Mouse (Mus musculus) limb, embryonic 11.5 days (tissue): Measurements from ENCODE around the gene Mtfp1. TPM values are rescaled to one million over a fixed set of nuclear protein-coding genes. Genes with fewer than 3 reads are reported as not detected.

Source experiments
- ATAC-seq: fragments of 200-750 bp; cut with Nextera tagmentation; 2 replicates; pipeline ENCODE4 v1.8.0; 2017; ENCODE audit warnings: low read depth; ENCODE audit not compliant: insufficient number of reproducible peaks, low FRiP score, low TSS enrichment
- DNase-seq: peaks from one replicate; pipeline ENCODE4 v3.0.0-alpha.2; 2015; ENCODE audit warnings: low spot score
- H3K27ac ChIP-seq: fragments of 300-500 bp; sonication (generic); replicated peaks from 2 replicates; pipeline ENCODE4 v1.5.1; 2014; ENCODE audit warnings: low read depth, mild to moderate bottlenecking, low read length
- H3K27me3 ChIP-seq: fragments of 300-500 bp; sonication (generic); 2 replicates; pipeline ENCODE4 v1.6.1; 2014; ENCODE audit warnings: mild to moderate bottlenecking, low read length, mixed read lengths; ENCODE audit not compliant: control insufficient read depth, insufficient read depth
- H3K36me3 ChIP-seq: fragments of 300-500 bp; sonication (generic); 2 replicates; pipeline ENCODE4 v1.6.1; 2014; ENCODE audit warnings: mild to moderate bottlenecking, low read length, moderate library complexity, mixed read lengths; ENCODE audit not compliant: control insufficient read depth, insufficient read depth
- H3K4me1 ChIP-seq: fragments of 300-500 bp; sonication (generic); 2 replicates; pipeline ENCODE4 v1.6.1; 2014; ENCODE audit warnings: low read length, mixed read lengths; ENCODE audit not compliant: control insufficient read depth, insufficient read depth
- H3K4me2 ChIP-seq: fragments of 300-500 bp; sonication (generic); 2 replicates; pipeline ENCODE4 v1.6.1; 2014; ENCODE audit warnings: low read depth, mild to moderate bottlenecking, moderate library complexity; ENCODE audit not compliant: severe bottlenecking
- H3K4me3 ChIP-seq: fragments of 300-500 bp; sonication (generic); 2 replicates; pipeline ENCODE4 v1.5.1; 2014; ENCODE audit warnings: low read depth, low read length
- H3K9ac ChIP-seq: fragments of 300-500 bp; sonication (generic); 2 replicates; pipeline ENCODE4 v1.6.1; 2014; ENCODE audit warnings: mild to moderate bottlenecking, low read length
- H3K9me3 ChIP-seq: fragments of 300-500 bp; sonication (generic); 2 replicates; pipeline ENCODE4 v1.6.1; 2016; ENCODE audit warnings: low read length; ENCODE audit not compliant: control insufficient read depth
- WGBS: fragments of 180-500 bp; shearing (Covaris S2); extraction: QIAGEN DNeasy Blood & Tissue Kit; methylation state at CpG from one replicate; pipeline ENCODE4 v1.1.7; 2014; 5-methylcytosine and 5-hydroxymethylcytosine counted together
- polyA plus RNA-seq: library from polyadenylated mRNA; unstranded; fragments of >200 nt; fragmentation: Nextera tagmentation; extraction: Ambion mirVana; gene quantifications from 2 replicates; pipeline ENCODE4 v1.2.1, GENCODE M21; 2014

Mtfp1 gene
- polyA plus RNA-seq, 1 experiment from 2014 or later, result 10.9 TPM

DNA sequence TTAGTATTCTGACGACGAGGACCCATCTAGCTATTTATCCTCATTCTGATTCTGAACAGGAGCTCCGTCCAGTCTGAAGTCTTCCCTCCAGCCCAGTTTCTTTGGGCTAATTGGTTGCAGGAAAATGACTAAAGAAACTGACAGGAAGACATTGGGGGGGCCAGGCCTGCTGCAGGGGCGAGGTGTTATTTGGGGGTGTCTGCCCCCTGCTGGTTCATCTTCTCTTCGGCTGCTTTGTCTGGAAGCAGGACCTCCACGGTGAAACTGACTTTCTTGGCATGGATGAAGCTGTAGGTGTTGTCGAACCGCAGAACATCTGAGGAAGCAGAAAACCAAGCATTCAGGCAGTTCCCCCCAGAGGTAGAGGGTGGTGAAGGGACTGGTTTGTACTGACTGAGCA lies 2.9 kb upstream of the Mtfp1 start:
- Histone ChIP-seq H3K4me3 (no peak overlapping the region), H3K9ac (no peak overlapping the region), H3K27me3 (no peaks in the 10 kb centered on the region), H3K36me3 (no peaks in the 10 kb centered on the region), H3K9me3 (no peaks in the 10 kb centered on the region), H3K27ac (no peak overlapping the region), H3K4me1 (peaks cover 15% of the 10 kb centered on the region), H3K4me2 (no peak overlapping the region)
- DNase-seq, result no peak
- ATAC-seq, result no peak
- whole genome bisulfite sequencing, result 69% methylated on average over 8 of the region's 8 CpGs

DNA sequence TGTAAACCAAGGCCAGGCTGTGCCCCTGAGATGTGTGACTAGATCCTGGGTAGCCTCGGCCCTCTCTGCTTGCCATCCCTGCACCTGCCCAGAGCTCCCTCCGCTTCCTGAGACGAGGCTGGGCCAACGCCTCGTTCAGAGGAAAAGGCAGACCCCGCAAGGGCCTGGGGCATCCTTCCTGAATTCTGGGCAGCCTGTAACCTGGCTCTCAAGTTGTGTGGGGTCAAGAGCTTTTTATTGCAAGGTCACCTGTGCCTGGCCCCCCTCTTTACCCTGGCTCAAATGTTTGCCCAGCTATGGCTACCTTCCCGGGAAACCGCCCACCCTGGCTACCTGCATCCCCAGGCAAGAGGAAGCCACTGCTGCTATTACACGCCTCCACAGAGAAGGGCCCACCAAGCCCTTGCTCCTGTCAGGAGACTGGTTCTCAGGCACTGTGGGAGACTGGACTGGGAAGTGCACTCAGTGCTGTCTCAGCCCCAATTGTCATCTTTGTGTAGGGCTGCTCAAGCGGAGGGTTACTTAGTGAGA lies 1.9 kb upstream of the Mtfp1 start:
- Histone ChIP-seq H3K36me3 (no peaks in the 10 kb centered on the region; the same call in 1 of the 2 replicates), H3K27ac (peak overlapping the region; percentile 0; the same call in 1 of the 2 replicates), H3K4me2 (peak overlapping the region; percentile 72), H3K9me3 (no peaks in the 10 kb centered on the region), H3K4me1 (peaks cover 15% of the 10 kb centered on the region), H3K27me3 (no peaks in the 10 kb centered on the region), H3K4me3 (peak overlapping the region; percentile 49), H3K9ac (peak overlapping the region; percentile 52)
- WGBS, result 34% methylated on average over 10 of the region's 10 CpGs
- ATAC-seq, result peak; percentile 23; the same call in 1 of the 2 replicates
- no peak for DNase-seq

DNA sequence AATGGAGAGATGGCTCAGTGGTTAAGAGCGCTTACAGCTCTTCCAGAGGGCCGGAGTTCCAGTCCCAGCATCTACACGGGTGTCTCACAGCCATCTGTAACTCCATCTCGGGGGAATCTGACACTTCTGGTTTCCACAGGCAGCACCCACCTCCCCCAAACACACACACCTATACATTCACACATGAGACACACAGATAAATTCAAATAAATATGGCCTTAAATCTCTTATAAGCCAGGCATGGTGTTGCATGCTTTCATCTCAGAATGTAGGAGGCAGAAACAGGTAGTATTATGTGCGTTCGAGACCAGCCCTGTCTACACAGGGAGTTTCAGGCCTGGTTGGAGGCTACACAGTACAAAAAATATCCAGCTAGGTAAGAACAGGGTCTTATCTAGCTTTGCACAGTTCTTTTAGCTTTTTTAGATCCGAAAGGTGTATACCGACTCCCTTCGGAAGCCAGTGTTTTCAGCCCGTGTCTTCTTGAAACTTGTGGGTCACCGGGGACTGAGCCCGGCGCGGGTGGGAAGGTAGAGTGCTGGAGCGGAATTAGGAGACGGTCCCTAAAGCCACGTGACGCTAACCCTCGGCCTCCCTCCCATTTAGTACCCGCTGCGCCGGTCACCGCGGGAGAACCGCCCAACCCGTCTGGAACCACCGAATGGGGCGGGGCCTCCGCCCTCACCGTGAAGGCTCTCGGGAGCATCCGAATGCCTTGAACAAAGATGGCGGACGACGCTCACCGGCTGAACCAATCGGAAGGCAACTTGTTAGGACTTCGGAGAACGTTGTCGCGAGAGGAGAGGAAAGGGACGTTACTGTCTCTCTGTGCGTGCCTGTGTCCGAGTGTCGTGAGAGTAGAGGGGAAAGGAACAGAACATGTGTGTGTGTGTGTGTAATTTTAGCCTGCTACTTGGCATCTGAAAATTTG lies 1.1 kb upstream of the Mtfp1 start:
- DNase-seq, result peak; percentile 97
- H3K9ac ChIP-seq, result peak overlapping the region; percentile 55
- H3K4me3 ChIP-seq, result peak overlapping the region; percentile 49
- peak overlapping the region; percentile 67 for H3K27ac ChIP-seq
- WGBS, result 3% methylated on average over 45 of the region's 45 CpGs
- peaks cover 15% of the 10 kb centered on the region for H3K4me1 ChIP-seq
- H3K36me3 ChIP-seq, result peaks cover 5% of the 10 kb centered on the region
- peak; percentile 91 for ATAC-seq
- H3K9me3 ChIP-seq, result no peaks in the 10 kb centered on the region
- peak overlapping the region; percentile 72 for H3K4me2 ChIP-seq
- H3K27me3 ChIP-seq, result no peaks in the 10 kb centered on the region

DNA sequence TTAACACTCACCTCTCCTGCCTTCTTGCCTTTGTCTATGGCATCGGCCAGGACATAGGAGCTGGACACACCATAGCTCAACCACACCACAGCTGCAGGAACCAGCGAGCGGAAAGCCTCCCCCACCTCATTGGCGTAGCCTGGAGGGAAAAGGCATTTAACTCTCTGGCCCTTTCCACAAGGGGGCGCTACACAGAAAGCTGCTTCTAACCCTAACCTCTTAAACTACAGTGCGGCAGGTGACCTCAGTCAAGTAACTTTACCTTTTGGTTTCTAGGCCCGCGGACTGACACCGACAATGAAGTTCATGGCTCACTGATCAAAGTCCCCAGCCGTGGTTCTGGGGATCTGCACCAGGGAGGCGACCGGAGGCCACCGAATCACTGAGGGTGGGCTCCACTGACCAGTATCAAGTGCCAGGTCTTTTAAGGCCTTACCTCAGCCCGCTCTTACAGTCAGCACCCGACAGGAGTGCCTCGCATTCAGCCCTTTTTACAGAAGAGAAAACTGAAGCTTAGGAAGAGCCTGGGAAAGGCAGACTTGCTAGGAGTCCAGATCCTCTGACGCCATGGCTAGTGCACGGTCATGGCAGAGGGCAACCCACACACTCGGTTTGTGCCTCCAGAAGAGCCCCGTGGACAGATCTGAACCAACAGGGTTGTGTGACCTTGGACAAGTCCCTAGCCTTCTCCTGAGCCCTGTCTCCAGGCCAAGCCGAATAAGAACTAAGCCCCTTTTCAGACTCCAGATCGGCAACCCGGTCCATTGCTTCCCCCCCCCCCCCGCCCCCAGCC lies 671 bp downstream of the Mtfp1 start:
- 9% methylated on average over 23 of the region's 24 CpGs for WGBS
- ATAC-seq (no peak), DNase-seq (peak; percentile 76)

DNA sequence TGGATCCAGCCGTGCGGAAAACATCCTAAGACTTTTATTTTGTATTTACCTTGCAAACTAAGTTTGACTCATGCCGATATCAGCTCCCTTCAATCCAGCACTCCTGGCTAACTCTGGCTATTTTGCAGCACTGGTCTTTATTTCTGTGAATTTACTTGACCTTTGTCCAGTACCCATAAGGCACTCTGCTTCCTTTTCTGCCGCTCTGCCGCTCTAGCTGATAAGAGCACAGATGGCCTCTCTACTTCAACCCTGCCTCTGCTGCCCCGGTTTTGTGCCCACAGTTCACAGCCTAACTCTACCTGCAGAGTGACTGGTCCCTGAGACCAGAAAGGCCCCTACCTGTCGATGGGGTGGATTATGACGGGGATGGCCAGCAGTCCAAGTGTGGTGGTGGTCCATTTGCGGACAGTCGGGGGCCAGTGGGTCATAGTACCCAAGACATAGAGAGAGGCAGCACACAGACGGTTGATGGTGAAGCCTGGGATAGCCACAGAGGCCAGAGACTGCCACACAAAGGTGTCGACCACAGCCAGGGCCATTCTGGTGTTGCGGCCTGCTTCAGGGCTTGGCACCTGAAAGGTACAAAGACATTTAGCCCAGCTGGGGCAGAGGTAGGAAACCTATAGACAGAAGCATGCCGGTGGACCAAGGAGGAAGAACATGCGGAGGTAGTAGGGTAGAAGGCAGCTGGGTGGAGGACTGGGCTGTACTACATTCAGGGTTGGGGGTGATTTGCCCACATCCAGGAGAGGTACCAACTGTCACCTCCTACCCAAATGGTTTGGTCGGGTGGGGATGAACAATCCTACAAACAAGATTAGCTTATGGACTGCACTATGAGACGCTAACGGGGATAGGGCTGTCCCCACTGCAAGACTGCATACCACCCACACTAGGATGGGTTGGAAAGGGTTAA lies 1.5 kb downstream of the Mtfp1 start:
- H3K4me1 ChIP-seq, result peaks cover 15% of the 10 kb centered on the region
- no peak overlapping the region for H3K9ac ChIP-seq
- no peaks in the 10 kb centered on the region for H3K27me3 ChIP-seq
- no peaks in the 10 kb centered on the region for H3K9me3 ChIP-seq
- H3K4me3 ChIP-seq, result no peak overlapping the region
- no peak overlapping the region for H3K4me2 ChIP-seq
- ATAC-seq (no peak), DNase-seq (no peak)
- H3K27ac ChIP-seq, result no peak overlapping the region
- WGBS, result 88% methylated on average over 18 of the region's 18 CpGs
- peaks cover 11% of the 10 kb centered on the region for H3K36me3 ChIP-seq

More for the DNA sequence above, 671 bp downstream of the Mtfp1 start:
- peaks cover 15% of the 10 kb centered on the region for H3K4me1 ChIP-seq
- peak overlapping the region; percentile 46 for H3K4me2 ChIP-seq
- peak overlapping the region; percentile 49 for H3K4me3 ChIP-seq
- no peaks in the 10 kb centered on the region for H3K27me3 ChIP-seq
- peak overlapping the region; percentile 52 for H3K9ac ChIP-seq
- H3K36me3 ChIP-seq, result peaks cover 11% of the 10 kb centered on the region
- H3K27ac ChIP-seq, result 0 out of 2 replicates have a peak overlapping the region, but pooled peaks have one; percentile 9
- H3K9me3 ChIP-seq, result no peaks in the 10 kb centered on the region

DNA sequence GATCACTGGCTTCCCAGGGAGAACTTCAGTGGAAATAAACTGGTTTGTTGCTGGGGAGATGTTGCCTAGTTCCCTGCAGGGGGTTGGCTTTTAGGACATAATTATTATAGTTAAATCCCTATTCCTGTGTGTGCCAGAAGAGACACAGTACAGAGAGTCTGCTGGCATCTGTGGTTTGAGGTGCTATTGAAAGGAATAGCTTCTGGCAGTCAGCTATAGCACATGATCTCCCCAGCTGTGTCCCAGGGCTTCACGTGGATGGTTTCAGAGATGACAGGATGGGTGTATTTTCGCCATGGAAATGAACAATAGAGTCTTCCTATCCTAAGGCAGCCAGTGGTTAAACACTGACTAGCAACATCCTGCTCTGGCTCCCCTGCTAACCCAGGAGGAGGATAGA lies 8.0 kb downstream of the Mtfp1 start:
- ATAC-seq (no peak), DNase-seq (no peak)
- H3K4me3 ChIP-seq, result no peak overlapping the region
- H3K4me2 ChIP-seq, result no peak overlapping the region
- no peak overlapping the region for H3K9ac ChIP-seq
- H3K9me3 ChIP-seq, result no peaks in the 10 kb centered on the region
- H3K27me3 ChIP-seq, result no peaks in the 10 kb centered on the region
- no peaks in the 10 kb centered on the region for H3K4me1 ChIP-seq
- no peak overlapping the region for H3K27ac ChIP-seq
- H3K36me3 ChIP-seq, result peaks cover 11% of the 10 kb centered on the region
- WGBS, result 77% methylated on average over 2 of the region's 2 CpGs

DNA sequence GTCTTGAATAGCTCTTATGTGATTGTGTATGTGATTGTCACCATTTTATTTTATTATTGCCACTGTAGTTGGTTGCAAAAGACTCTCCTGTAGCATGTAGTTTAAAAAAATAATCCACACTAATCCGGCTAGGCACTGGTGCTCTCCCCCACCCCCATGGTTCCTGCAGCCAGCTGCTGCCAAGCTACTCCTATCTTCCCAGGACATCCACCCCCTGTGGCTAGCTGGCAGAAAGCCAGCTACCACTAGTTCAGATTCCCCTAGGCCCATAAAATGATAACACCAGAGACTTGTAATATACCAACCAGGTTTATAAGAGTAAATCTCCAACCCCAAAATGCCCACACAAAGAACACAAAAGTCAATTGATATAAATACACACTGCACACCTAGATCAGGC lies 9.0 kb downstream of the Mtfp1 start:
- H3K4me2 ChIP-seq, result no peak overlapping the region
- peaks cover 5% of the 10 kb centered on the region for H3K36me3 ChIP-seq
- no peaks in the 10 kb centered on the region for H3K9me3 ChIP-seq
- H3K4me1 ChIP-seq, result no peaks in the 10 kb centered on the region
- DNase-seq (no peak), ATAC-seq (no peak)
- WGBS, result 81% methylated on average over 1 of the region's 1 CpGs
- no peak overlapping the region for H3K9ac ChIP-seq
- no peaks in the 10 kb centered on the region for H3K27me3 ChIP-seq
- no peak overlapping the region for H3K27ac ChIP-seq
- H3K4me3 ChIP-seq, result no peak overlapping the region
